Mouse (Mus musculus) hindbrain, postnatal 0 days (tissue): ENCODE data around the gene Sobp. TPM values are rescaled to one million over a fixed set of nuclear protein-coding genes. Genes with fewer than 3 reads are reported as not detected.
A peak's percentile ranks its signal among the peaks of the same experiment; 100 is the strongest.

ENCODE experiments used
- ATAC-seq: fragments of 200-750 bp; cut with Nextera tagmentation; 2 replicates; pipeline ENCODE4 v1.8.0; 2017; ENCODE audit warnings: mild to moderate bottlenecking, moderate TSS enrichment, moderate library complexity
- DNase-seq: peaks from one replicate; pipeline ENCODE4 v3.0.0-alpha.2; 2015; ENCODE audit warnings: low spot score
- H3K27ac ChIP-seq: fragments of 300-500 bp; sonication (generic); 2 replicates; pipeline ENCODE4 v1.5.1; 2014; ENCODE audit warnings: mild to moderate bottlenecking
- H3K27me3 ChIP-seq: fragments of 300-500 bp; sonication (generic); 2 replicates; pipeline ENCODE4 v1.6.1; 2014; ENCODE audit warnings: low read length, mixed read lengths; ENCODE audit not compliant: insufficient read depth
- H3K36me3 ChIP-seq: fragments of 300-500 bp; sonication (generic); 2 replicates; pipeline ENCODE4 v1.6.1; 2014; ENCODE audit warnings: low read length, mixed read lengths; ENCODE audit not compliant: insufficient read depth
- H3K4me1 ChIP-seq: fragments of 300-500 bp; sonication (generic); 2 replicates; pipeline ENCODE4 v1.6.1; 2014; ENCODE audit warnings: antibody characterized with exemption, low read length, mixed read lengths; ENCODE audit not compliant: insufficient read depth
- H3K4me2 ChIP-seq: fragments of 300-500 bp; sonication (generic); 2 replicates; pipeline ENCODE4 v1.6.1; 2014; ENCODE audit warnings: low read depth, mild to moderate bottlenecking, low read length, moderate library complexity, mixed read lengths
- H3K4me3 ChIP-seq: fragments of 300-500 bp; sonication (generic); 2 replicates; pipeline ENCODE4 v1.5.1; 2014; ENCODE audit warnings: low read length
- H3K9ac ChIP-seq: fragments of 300-500 bp; sonication (generic); replicated peaks from 2 replicates; pipeline ENCODE4 v1.6.1; 2014; ENCODE audit warnings: mild to moderate bottlenecking, low read length, moderate library complexity, mixed read lengths
- H3K9me3 ChIP-seq: fragments of 300-500 bp; sonication (generic); 2 replicates; pipeline ENCODE4 v1.6.1; 2016; ENCODE audit warnings: low read length, mixed read lengths
- CTCF ChIP-seq: IDR thresholded peaks from 2 replicates; pipeline ENCODE4 v1.5.1; 2016; ENCODE audit warnings: antibody characterized with exemption, control low read depth, low read depth
- WGBS: fragments of 180-500 bp; shearing (Covaris S2); extraction: QIAGEN DNeasy Blood & Tissue Kit; methylation state at CpG from one replicate; pipeline ENCODE4 v1.1.7; 2014; 5-methylcytosine and 5-hydroxymethylcytosine counted together
- polyA plus RNA-seq: library from polyadenylated mRNA; unstranded; fragments of >200 nt; fragmentation: Nextera tagmentation; extraction: Ambion mirVana; gene quantifications from 2 replicates; pipeline ENCODE4 v1.2.1, GENCODE M21; 2015
- total RNA-seq: library from RNA; depleted of rRNA; stranded (reverse); fragments of >200 nt; gene quantifications from 2 replicates; pipeline ENCODE4 v1.2.3, GENCODE M21; 2014

The Sobp gene
- total and polyA plus RNA-seq, 2 experiments from 2014 or later: 13.8 to 21.4 TPM

DNA sequence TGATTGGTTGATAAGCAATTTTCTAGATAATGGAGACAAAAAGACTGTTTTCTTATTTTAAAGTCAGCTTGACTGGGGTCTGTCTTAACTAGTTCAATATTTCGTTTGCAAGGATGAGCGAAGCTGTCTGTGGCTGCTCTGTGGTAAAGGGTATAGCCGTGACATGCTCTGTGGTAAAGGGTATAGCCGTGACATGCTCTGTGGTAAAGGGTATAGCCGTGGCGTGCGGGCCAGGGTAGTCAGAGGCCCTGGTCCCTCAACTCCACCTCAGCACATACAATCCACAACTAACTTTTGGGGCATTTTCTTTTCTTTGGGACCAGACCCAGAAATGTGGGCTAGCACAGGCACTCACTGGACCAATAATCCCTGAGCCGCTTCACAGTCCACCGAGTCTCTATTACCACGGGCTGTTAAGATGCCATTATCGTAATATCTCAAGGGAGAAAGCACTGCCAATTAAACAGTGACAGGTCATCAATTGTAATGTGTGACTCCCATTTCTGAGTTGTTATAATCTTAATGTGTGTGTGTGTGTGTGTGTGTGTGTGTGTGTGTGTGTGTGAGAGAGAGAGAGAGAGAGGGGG is 112.7 kb downstream of the Sobp start:
- no peak overlapping the region for H3K4me2 ChIP-seq
- 73% methylated on average over 11 of the region's 11 CpGs for WGBS
- H3K9me3 ChIP-seq: no peaks in the 10 kb centered on the region
- H3K4me1 ChIP-seq: no peaks in the 10 kb centered on the region
- no peak overlapping the region for H3K4me3 ChIP-seq
- H3K27me3 ChIP-seq: no peaks in the 10 kb centered on the region
- no peak overlapping the region for H3K9ac ChIP-seq
- DNase-seq (no peak), ATAC-seq (no peak)
- TF ChIP-seq CTCF: no peak
- peaks cover 11% of the 10 kb centered on the region; the same call in 1 of the 2 replicates for H3K36me3 ChIP-seq
- no peak overlapping the region for H3K27ac ChIP-seq

DNA sequence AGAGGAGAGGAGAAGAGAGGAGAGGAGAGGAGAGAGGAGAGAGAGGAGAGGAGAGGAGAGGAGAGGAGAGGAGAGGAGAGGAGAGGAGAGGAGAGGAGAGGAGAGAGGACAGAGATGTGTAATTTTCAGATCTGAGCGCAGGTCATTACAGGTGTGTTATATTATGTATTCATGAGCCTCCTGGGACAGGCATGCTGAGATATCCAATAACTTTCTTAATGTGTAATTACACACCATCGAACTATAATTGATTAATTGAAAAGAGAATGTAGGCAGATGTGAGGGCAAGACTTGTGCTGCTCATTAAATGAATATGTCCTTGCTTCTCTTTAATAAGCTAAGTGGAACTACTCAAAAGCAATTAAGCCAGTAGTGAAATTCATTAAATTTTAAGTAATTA is 118.9 kb downstream of the Sobp start:
- Histone ChIP-seq H3K9ac (no peak overlapping the region), H3K27me3 (no peaks in the 10 kb centered on the region), H3K4me1 (no peaks in the 10 kb centered on the region), H3K4me2 (no peak overlapping the region), H3K9me3 (no peaks in the 10 kb centered on the region), H3K27ac (no peak overlapping the region), H3K4me3 (no peak overlapping the region), H3K36me3 (no peaks in the 10 kb centered on the region)
- ATAC-seq (no peak; the same call in 1 of the 2 replicates), DNase-seq (no peak)
- WGBS: 78% methylated on average over 2 of the region's 2 CpGs
- TF ChIP-seq CTCF: no peak

DNA sequence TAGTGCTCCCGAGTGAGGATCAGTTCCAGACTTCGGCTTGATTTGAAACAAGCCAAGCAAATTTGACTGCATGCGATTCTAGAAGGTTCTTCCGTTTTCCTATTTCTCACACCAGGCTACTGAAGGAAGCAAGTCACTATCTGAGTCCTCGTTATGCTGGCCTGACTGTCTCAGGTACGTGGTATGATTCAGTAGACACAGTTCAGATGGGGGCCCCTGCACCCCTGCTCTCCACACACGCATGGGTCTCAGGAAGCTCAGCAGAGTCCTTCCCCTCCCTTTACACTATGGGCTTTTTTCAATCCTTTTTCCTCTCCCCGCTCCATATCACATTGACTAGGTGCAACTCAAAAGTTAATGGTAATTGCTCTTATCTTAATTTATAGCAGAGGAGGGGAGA is 119.6 kb downstream of the Sobp start:
- no peak for ATAC-seq

DNA sequence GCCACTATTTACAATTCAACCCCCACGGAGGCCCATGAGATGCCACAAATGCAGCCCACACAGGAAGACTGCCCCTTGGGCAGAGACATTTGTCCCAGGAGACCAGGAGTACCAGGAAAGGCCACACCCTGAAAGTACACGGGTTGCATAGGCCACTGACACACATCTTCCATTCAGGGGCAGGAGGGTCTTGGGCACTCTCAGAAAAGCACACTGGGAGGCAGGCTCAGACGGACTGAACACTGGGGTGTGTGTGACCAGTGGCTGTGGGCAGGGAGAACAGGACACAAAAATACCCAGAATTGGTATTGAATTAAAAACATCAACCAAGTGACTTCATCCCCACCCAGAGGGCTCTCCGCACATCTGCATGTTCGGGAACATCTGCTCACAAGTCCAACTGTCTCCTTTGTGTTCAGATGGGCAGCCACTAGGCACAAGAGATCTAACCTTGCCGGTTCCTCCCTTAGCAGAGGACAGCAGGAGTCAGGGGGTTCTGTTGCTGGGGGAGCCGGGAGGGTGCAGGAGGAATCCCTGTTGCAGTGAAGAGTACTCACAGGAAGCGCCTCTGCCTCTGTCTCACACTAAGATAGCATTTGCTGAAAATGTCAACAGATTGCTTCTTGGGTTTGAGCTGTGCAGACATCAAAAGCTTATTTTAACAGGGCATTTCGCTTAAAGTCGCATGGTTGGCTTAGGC is 120.3 kb downstream of the Sobp start:
- Histone ChIP-seq H3K9ac (no peak overlapping the region), H3K9me3 (no peaks in the 10 kb centered on the region), H3K36me3 (no peaks in the 10 kb centered on the region), H3K4me1 (no peaks in the 10 kb centered on the region), H3K27ac (peak overlapping the region; percentile 32; the same call in 1 of the 2 replicates), H3K4me3 (no peak overlapping the region), H3K4me2 (no peak overlapping the region), H3K27me3 (no peaks in the 10 kb centered on the region)
- DNase-seq (no peak), ATAC-seq (peak; percentile 60)
- WGBS: 58% methylated on average over 10 of the region's 10 CpGs
- TF ChIP-seq CTCF: no peak

More for the DNA sequence above, 119.6 kb downstream of the Sobp start:
- H3K4me1 ChIP-seq: no peaks in the 10 kb centered on the region
- H3K27me3 ChIP-seq: no peaks in the 10 kb centered on the region
- H3K36me3 ChIP-seq: no peaks in the 10 kb centered on the region
- H3K27ac ChIP-seq: no peak overlapping the region
- DNase-seq: no peak
- no peak overlapping the region for H3K4me3 ChIP-seq
- H3K4me2 ChIP-seq: no peak overlapping the region
- WGBS: 69% methylated on average over 8 of the region's 8 CpGs
- H3K9ac ChIP-seq: no peak overlapping the region
- no peak for TF ChIP-seq CTCF
- H3K9me3 ChIP-seq: no peaks in the 10 kb centered on the region

DNA sequence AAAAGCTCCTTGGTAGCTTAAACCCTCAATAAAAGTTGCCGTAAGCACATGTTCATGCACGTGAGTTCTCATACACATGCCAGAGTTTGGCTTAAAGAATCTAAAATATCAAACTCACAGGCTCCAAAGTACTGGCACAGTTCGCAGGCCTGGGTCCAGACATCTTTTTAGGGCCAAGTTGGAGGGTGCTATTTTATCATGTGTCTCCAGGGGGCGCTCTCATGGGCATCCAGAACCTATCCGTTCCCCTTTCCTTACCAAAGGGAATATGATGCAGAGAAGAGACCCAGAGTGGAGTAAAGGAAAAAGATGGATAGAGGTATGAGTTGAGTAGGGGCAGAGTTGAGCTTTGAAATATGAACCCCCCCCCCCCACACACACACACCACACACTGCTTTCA is 121.9 kb downstream of the Sobp start:
- no peak overlapping the region for H3K4me3 ChIP-seq
- no peaks in the 10 kb centered on the region for H3K36me3 ChIP-seq
- no peak overlapping the region for H3K4me2 ChIP-seq
- H3K9me3 ChIP-seq: no peaks in the 10 kb centered on the region
- peak; percentile 59 for TF ChIP-seq CTCF
- no peak overlapping the region for H3K27ac ChIP-seq
- ATAC-seq (no peak), DNase-seq (no peak)
- H3K9ac ChIP-seq: no peak overlapping the region
- WGBS: 51% methylated on average over 5 of the region's 5 CpGs
- H3K27me3 ChIP-seq: no peaks in the 10 kb centered on the region
- H3K4me1 ChIP-seq: no peaks in the 10 kb centered on the region

DNA sequence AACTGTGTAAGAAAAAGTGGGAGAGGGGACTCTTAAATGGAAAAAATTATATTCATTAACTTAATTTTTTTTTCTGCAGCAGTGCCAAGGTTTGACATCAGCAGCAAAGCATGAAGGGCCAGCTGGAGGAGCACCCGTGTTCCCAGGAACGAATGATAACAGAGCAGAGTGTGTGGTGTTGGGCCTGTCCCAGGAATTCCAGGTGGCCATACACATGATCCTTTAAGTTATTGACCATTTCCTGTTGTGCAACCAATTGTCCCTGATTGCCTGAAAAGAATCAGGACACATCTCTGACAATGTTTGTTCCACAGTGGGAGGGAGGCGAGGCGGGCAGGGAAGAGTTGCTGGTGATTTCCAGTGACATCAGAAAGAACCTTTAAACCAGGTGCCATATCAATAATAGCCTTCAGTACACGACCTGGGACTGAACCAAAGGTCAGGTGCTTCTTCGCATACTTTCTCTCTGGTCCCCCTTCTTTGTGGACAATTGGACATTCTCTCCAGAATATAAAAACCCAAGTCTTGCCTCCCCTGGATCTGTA is 126.5 kb downstream of the Sobp start:
- no peak for DNase-seq
- no peak overlapping the region for H3K4me3 ChIP-seq
- ATAC-seq: no peak
- H3K27me3 ChIP-seq: no peaks in the 10 kb centered on the region
- H3K4me1 ChIP-seq: peaks cover 12% of the 10 kb centered on the region
- 76% methylated on average over 6 of the region's 6 CpGs for WGBS
- no peak overlapping the region for H3K9ac ChIP-seq
- H3K9me3 ChIP-seq: no peaks in the 10 kb centered on the region
- H3K4me2 ChIP-seq: no peak overlapping the region
- no peak for TF ChIP-seq CTCF
- no peaks in the 10 kb centered on the region for H3K36me3 ChIP-seq
- no peak overlapping the region for H3K27ac ChIP-seq
